Mouse (Mus musculus): ENCODE data around the gene E130218I03Rik. TPM values are rescaled to one million over a fixed set of nuclear protein-coding genes. Genes with fewer than 3 reads are reported as not detected.

Gene E130218I03Rik
- total RNA-seq, 1 experiment from 2014 or later: 0.47 TPM

DNA sequence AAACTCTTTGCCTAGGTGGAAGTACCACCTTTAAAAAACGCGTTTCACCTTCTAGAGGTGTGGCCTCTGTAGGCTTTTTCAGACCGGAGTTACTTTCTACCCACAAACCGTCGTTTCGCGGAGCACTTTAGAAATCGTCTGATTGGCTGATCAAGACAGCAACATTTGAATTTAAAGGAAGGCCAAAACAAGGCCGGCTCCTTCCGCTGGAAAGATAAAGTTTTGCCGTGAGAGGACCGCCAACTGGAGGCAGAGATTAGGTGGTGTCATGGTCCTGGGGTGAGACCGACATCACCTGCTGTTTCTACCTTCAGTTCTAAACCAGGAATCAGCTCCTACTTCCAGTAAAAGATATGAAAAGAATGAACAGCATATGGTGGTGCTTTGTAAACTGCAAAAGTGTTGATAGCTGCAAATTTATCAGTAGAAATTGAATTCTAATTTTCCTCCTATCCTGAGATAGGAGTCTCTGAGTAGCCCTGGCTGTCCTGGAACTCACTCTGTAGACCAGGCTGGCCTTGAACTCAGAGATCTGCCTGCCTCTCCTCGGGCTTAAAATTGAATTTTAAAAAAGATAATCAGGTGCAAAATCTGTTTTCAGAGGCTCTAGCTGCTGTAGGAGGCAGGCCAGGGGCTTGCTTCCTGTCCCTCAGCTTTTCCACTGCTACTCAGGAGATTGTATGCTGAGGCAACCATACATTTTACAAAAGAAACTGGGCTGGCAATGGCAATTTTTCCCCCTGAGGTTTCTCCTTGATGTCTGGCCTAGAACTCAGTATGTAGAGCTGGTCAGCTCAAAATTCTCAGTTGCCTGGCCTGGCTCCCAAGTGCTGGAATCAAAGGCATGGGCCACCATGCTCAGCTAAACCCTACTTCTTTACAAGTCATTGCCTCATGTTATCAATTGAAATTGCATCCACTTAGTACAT lies 30.2 kb downstream of the E130218I03Rik start:
- ATAC-seq (ENCODE audit: extremely low read depth, insufficient number of reproducible peaks, low FRiP score, poor library complexity, severe bottlenecking): peak; percentile 84

DNA sequence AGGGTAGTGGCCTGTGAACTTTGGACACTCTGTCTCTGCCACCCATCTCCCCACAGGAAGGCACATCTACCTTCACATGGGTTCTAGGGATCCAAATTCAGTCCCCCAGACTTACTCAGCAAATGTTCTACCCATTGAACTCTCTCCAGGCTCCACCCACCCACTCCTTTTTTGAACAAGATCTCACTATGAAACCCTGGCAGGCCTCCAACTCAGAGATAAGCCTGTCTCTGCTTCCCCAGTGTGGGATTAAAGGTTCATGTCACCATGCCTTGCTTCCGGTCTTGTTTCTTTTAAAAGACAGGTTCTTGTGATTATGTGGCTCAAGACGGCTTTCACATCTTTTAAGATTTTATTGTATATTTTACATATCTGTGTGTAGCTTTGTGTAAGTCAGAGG lies 41.5 kb downstream of the E130218I03Rik start:
- no peak for ATAC-seq (ENCODE audit: extremely low read depth, insufficient number of reproducible peaks, low FRiP score, poor library complexity, severe bottlenecking)

DNA sequence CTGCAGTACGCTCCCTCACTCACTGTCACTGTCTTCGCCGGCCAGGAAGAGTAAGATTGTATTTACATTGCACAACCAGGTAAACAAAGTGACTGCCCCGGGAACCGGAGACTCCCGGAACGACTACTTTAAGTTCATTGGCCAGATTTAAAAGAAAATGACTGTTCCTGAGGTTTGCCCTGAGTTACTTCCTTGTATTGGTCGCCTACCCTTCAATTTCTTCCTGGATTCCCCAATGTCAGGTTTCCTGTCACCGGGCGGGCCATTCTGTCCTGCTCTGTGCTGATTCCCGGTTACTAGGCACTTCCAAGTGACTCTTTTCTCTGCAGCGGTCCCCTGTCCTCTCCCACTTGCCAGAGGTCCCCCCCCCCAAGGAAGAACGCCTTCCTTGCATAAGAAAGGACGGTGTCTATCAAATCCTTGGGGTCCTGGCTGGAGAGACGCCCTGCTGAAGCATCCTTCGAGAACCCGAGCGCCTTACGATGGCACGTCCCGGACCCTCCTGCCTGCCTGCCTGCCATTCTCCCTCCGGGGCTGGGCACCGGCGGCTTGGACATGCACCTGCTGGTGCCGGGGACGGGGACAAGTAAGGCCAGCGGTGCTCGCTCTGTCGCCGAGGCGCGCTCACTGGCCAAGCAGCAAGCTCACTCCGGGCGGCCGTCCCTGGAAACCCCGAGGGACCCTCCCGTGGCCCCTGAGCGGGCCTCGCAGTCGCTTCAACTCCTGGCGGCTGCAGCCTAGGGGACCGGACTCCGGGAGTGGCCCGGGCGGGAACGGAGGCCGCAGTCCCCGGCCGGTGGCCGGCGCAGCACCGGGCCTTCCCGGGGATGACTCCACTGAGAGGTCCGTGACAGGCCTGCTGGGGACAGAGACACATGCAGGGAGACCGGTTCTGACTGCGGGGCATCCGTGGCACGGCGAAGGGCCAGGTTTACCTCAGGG lies 43.0 kb downstream of the E130218I03Rik start:
- ATAC-seq (ENCODE audit: extremely low read depth, insufficient number of reproducible peaks, low FRiP score, poor library complexity, severe bottlenecking): no peak

DNA sequence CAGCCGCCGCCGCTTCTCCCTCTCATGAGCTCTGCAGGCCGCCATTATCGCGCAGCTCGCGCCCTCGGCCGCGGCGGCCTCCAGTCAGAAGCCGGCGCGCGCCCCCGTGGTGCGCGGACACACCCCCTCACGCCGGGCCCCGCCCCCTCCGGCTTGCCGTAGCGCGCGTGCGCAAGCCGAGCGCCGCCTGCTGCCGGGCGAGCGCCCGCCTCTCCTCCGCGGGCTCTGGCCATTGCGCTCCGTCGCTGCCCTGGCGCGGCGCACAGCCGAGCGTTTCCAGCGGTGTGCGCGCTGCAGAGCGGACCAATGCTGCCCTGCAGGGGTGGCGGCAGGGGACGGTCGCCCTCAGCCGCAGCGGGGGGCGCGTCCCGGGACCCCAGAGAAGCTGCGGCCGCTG lies 43.7 kb downstream of the E130218I03Rik start:
- peak; percentile 64 for ATAC-seq (ENCODE audit: extremely low read depth, insufficient number of reproducible peaks, low FRiP score, poor library complexity, severe bottlenecking)

DNA sequence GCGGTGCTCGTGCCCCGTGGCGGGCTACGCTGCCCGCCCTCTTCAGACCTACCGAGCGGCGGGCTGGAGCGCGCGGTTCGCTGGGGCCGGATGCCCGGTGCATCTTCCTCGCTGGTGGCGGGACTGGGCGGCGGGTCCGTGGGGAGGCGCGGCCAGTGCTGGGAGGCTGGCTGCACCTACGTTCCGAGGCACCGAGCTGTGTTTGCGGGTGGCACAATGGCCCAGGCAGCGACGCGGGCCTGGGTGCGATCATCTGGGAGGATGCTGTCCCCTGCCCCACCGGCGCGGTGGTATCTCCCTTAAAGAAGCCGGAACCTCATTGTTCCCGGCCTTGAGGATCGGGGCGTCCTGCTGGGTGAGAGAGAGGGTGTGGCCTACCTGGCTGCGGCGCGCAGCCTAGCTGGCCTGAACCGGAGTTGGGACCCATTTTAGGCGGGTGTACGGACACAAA lies 44.1 kb downstream of the E130218I03Rik start, which contains the start of gene Pdik1l:
Gene Pdik1l (minus strand): TSS at position 321 of the 451 bp plus-strand sequence.
- peak; percentile 67 for ATAC-seq (ENCODE audit: extremely low read depth, insufficient number of reproducible peaks, low FRiP score, poor library complexity, severe bottlenecking)

DNA sequence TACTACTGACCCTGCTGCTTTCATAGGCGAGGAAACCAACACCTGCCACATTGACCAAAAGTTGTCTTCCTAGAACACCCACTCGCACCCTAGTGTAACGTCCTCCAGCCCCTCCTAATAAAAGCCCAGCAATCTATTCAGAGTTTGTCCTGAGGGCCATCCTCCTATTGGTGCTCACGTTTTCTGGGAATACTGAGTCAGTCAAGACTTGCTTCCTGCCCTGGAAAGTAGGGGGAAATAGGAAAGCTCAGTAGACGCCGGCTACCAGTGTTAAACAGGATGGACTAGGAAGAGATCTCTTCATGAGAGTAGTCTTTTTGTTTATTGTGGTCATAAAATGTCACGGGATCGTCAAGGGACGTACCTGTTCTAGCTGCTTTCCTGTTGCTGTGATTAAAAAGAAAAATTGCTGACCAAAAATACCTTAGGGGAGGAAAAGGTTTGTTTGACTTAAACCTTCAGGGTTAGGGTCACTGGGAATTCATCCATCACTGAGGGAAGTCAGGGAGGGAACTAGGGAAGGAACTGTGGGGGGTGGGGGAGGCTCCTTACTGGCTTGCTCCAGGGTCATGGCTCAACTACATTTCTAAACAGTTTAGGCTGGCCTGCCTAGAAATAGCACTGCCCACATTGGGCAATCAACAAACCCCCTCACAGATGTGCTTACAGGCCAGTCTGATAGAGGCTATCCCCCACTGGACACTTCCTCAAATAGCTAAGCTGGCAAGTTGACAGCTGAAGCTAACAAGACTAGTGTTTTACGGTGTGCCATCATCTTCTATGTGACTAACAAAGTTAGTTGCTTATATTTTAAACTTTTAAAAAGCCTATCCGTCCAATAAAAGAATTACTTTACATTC lies 45.2 kb downstream of the E130218I03Rik start:
- ATAC-seq (ENCODE audit: extremely low read depth, insufficient number of reproducible peaks, low FRiP score, poor library complexity, severe bottlenecking): no peak

DNA sequence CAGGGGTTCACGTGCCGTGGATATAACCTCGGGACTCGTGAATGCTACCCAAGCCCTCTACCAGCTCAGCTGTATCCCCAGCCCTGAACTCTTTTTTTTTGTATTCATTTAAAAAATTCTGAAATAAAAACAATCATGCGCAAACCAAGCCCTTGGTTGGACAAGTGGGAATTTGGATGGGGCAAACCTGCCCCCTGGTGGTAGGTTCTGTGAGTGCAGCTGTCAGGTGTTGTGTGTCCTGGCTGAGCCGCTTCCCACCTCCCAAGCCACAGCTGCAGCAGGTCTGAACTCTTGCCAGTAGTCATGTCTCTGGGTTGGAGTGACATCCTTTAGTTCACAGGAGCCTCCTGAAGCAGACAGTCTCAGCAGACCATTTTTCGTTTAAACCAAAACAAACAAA lies 48.6 kb downstream of the E130218I03Rik start:
- peak; percentile 53; the same call in 1 of the 2 replicates for ATAC-seq (ENCODE audit: extremely low read depth, insufficient number of reproducible peaks, low FRiP score, poor library complexity, severe bottlenecking)

- no peak for ATAC-seq (ENCODE audit: extremely low read depth, insufficient number of reproducible peaks, low FRiP score, poor library complexity, severe bottlenecking)
These were observed 49.7 kb downstream of the E130218I03Rik start for GRCm38 (mm10) chr4:134293061-134293691.

DNA sequence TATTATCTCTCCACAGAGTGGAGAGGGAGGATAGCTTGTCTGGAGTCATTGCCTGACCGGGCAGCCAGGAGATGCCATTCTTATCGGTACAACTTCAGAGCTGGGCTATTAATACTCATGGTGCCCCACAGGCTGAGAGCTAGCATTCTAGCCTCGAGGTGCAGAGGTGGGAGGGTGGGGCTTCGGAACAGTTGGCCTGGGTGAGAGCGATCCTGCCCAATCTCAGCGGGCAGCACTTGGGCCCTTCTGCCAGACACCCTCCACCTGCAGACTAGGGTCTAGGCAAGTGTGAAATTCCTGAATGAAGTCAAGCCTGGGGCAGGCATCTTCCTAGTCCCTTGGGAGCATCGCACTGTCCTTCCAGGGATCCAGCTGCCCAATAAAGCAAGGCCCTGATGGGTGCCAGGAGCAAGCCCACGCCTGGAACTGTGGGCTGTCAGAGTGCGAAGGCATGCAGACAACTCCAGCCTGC lies 50.3 kb downstream of the E130218I03Rik start:
- no peak for ATAC-seq (ENCODE audit: extremely low read depth, insufficient number of reproducible peaks, low FRiP score, poor library complexity, severe bottlenecking)

Other genes with a start within 250 kb of the E130218I03Rik start
- 15.6 and 16.6 TPM in 2 replicates for gene Dhdds, start 242.7 kb upstream of the E130218I03Rik start, total RNA-seq (2017)
- 13.6 and 16.1 TPM in 2 replicates for gene Lin28a, start 224.8 kb upstream of the E130218I03Rik start, total RNA-seq (2017)
- 0.58 TPM in 1 of 2 replicates, not detected in the other for gene Zfp683, start 189.8 kb upstream of the E130218I03Rik start, total RNA-seq (2017)
- gene Crybg2, start 182.8 kb upstream of the E130218I03Rik start, total RNA-seq (2017): 4.2 and 7.4 TPM in 2 replicates
- gene Cd52, start 148.6 kb upstream of the E130218I03Rik start, total RNA-seq (2017): 2,308 and 2,325 TPM in 2 replicates
- 15.0 and 22.1 TPM in 2 replicates for gene Ubxn11, start 141.1 kb upstream of the E130218I03Rik start, total RNA-seq (2017)
- 471 and 477 TPM in 2 replicates for gene Sh3bgrl3, start 114.9 kb upstream of the E130218I03Rik start, total RNA-seq (2017)
- 26.5 and 38.3 TPM in 2 replicates for gene Cep85, start 56.5 kb upstream of the E130218I03Rik start, total RNA-seq (2017)
- not detected in 2 replicates for gene Gm7534, start 40.7 kb upstream of the E130218I03Rik start, total RNA-seq (2017)
- not detected in 2 replicates for gene Catsper4, start 16.3 kb upstream of the E130218I03Rik start, total RNA-seq (2017)
- gene Cnksr1, start 5.3 kb upstream of the E130218I03Rik start, total RNA-seq (2017): 0.58 and 0.98 TPM in 2 replicates
- gene Zfp593, start 1.9 kb downstream of the E130218I03Rik start, total RNA-seq (2017): 3.6 and 5.7 TPM in 2 replicates
- not detected in 2 replicates for gene Gm30191, start 3.3 kb downstream of the E130218I03Rik start, total RNA-seq (2017)
- gene Grrp1, start 10.4 kb downstream of the E130218I03Rik start, total RNA-seq (2017): not detected in 2 replicates
- gene Pdik1l, start 44.2 kb downstream of the E130218I03Rik start, total RNA-seq (2017): 15.5 and 18.7 TPM in 2 replicates
- not detected in 2 replicates for gene Trim63, start 71.5 kb downstream of the E130218I03Rik start, total RNA-seq (2017)
- not detected in 2 replicates for gene Slc30a2, start 99.5 kb downstream of the E130218I03Rik start, total RNA-seq (2017)
- 0.86 and 1.3 TPM in 2 replicates for gene Extl1, start 140.2 kb downstream of the E130218I03Rik start, total RNA-seq (2017)
- 0.12 and 0.74 TPM in 2 replicates for gene Pafah2, start 152.7 kb downstream of the E130218I03Rik start, total RNA-seq (2017)
- gene Stmn1, start 224.7 kb downstream of the E130218I03Rik start, total RNA-seq (2017): 9.9 and 16.6 TPM in 2 replicates

Data from neutrophil, adult 5-6 weeks (primary cell).